Mouse (Mus musculus) kidney, adult 2 months (tissue): ENCODE measurements around the gene Cftr. TPM values are rescaled to one million over a fixed set of nuclear protein-coding genes. Genes with fewer than 3 reads are reported as not detected.

Experiments
- DNase-seq: peaks from one replicate; pipeline ENCODE4 v3.0.0; 2021
- H3K27ac ChIP-seq: fragments of 200-500 bp; 2 replicates; pipeline ENCODE4 v1.5.1; 2012; ENCODE audit warnings: low read depth, low read length, control low read depth, inconsistent platforms; ENCODE audit not compliant: insufficient read depth
- H3K27me3 ChIP-seq: fragments of 200-500 bp; replicated peaks from 2 replicates; pipeline ENCODE4 v1.6.1; 2012; ENCODE audit warnings: mild to moderate bottlenecking, moderate library complexity, low read length, inconsistent platforms; ENCODE audit not compliant: control insufficient read depth, insufficient read depth
- H3K36me3 ChIP-seq: fragments of 200-500 bp; 2 replicates; pipeline ENCODE4 v1.6.1; 2012; ENCODE audit warnings: mild to moderate bottlenecking, moderate library complexity, low read length, inconsistent platforms; ENCODE audit not compliant: control insufficient read depth, insufficient read depth
- H3K4me1 ChIP-seq: fragments of 200-500 bp; 2 replicates; pipeline ENCODE4 v1.6.1; 2011; ENCODE audit warnings: low read length; ENCODE audit not compliant: control insufficient read depth, insufficient read depth
- H3K4me3 ChIP-seq: fragments of 200-500 bp; 2 replicates; pipeline ENCODE4 v1.5.1; 2011; ENCODE audit warnings: mild to moderate bottlenecking, low read depth, low read length, control low read depth; ENCODE audit not compliant: insufficient read depth
- CTCF ChIP-seq: fragments of 200-500 bp; conservative IDR thresholded peaks from 2 replicates; pipeline ENCODE4 v1.5.1; 2011; ENCODE audit warnings: low read depth, mild to moderate bottlenecking, control low read depth, low read length, moderate library complexity, mixed read lengths; ENCODE audit not compliant: insufficient read depth, insufficient read length
- POLR2A ChIP-seq: fragments of 200-500 bp; IDR thresholded peaks from one replicate; pipeline ENCODE4 v1.6.1; 2011; ENCODE audit warnings: low read depth, low read length, control low read depth
- WGBS: fragments of 180-500 bp; shearing (Covaris S2); methylation state at CpG from one replicate; pipeline ENCODE4 v1.1.7; 2018; 5-methylcytosine and 5-hydroxymethylcytosine counted together
- polyA plus RNA-seq: library from polyadenylated mRNA; depleted of rRNA; stranded (reverse); fragments of >200 nt; gene quantifications from 2 replicates; pipeline ENCODE4 v1.2.3, GENCODE M21; 2012; rRNA removed

The Cftr gene
- polyA plus RNA-seq, 1 experiment = 0.72 TPM

DNA sequence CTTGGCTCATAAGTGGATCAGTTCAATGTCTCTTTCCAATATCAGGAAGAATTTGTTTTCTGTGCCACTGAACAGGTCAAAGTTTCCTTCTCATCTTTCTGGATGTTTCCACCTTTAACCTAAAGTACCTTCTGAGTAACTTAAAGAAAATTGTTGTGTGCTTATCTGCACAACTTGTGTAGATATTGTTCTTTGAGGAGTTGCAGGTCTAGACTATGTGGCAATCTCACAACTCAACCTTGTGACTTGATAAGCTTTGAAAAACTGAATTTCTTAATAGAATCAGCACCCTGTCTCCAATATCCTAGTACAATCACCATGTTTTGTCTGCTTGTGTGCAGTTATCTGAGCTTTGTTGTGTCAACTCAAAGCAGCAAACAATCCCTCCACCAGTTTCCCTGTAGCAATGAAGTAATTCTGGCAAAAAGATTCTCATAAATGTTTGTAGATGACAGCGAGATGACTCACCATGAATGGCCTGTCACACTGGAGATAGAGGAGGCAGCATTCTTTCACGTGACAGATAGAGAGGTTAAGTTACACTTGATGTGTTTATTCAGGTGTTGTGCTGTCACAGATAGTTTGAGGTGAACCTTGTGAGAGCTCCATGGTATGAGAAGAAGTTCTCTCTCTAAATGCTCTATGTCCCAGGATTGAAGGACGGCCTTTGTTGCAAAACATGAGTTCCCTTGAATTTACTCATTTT lies 178.8 kb downstream of the Cftr start:
- no peaks in the 10 kb centered on the region for H3K27me3 ChIP-seq
- DNase-seq = no peak
- WGBS = 48% methylated on average over 3 of the region's 3 CpGs
- no peak overlapping the region for H3K27ac ChIP-seq
- H3K4me3 ChIP-seq = no peak overlapping the region
- H3K4me1 ChIP-seq = no peaks in the 10 kb centered on the region
- no peak for TF ChIP-seq POLR2A
- no peak for TF ChIP-seq CTCF
- H3K36me3 ChIP-seq = no peaks in the 10 kb centered on the region

DNA sequence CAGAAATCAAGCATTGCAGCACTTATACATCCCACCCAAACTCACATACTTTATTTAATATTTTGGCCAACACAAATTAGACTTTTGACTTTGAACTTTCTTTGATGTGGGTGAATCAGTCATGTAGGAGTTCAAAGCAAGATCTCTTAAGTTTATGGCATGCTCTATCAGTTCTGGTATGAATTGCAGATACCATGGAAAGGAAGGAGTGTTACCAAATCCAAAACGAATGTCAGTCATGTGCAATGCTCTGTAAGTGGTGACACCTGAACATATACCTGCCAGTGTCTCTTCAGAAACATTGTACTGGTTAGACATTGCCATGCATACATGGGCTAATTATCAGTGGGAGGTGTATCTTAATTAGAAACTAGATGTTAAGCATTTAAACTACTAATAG lies 189.7 kb downstream of the Cftr start:
- H3K27me3 ChIP-seq = no peaks in the 10 kb centered on the region
- H3K4me3 ChIP-seq = no peak overlapping the region
- H3K4me1 ChIP-seq = no peaks in the 10 kb centered on the region
- H3K27ac ChIP-seq = no peak overlapping the region
- WGBS = 64% methylated on average over 1 of the region's 1 CpGs
- TF ChIP-seq POLR2A = no peak
- TF ChIP-seq CTCF = no peak
- no peaks in the 10 kb centered on the region for H3K36me3 ChIP-seq
- DNase-seq = no peak

DNA sequence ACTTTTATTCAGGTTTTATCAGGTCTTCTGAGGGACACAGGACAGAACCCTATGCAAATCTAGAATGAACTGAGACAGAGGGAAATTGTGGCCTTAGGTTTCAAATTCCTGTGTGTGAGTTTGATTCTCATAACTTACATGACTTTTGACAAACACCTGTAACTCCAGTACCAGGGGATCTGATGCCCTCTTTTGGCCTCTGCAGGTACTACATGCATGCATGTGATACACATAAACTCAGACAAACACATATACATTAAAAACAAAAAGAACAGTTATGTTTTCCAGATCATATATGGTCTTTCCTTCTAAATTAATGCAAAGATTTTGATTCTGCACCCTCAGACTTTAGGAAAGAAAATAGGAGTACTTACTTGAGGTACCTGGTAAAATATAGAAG lies 190.5 kb downstream of the Cftr start:
- Histone ChIP-seq H3K4me1 (no peaks in the 10 kb centered on the region), H3K27ac (no peak overlapping the region), H3K36me3 (no peaks in the 10 kb centered on the region), H3K27me3 (no peaks in the 10 kb centered on the region), H3K4me3 (no peak overlapping the region)
- no peak for DNase-seq
- TF ChIP-seq CTCF = no peak
- TF ChIP-seq POLR2A = no peak

DNA sequence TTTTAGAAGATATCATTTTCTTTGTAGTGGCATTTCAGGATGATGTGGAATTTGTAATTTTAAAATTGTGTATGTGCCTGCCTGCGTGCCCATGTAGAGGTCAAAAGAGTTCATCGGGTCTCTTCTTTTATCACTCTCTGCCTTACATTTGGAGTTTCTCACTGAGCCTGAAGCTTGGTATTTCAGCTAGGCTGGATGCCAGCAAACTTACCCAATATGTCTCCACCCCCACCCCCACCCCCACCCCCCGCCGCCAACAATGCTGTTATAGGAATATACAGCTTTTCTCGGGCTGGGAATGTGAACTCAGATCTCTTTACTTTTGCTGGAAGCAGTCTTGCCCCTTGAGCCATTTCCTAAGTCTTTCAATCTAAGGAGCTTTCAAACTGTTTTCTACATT lies 191.7 kb downstream of the Cftr start:
- 77% methylated on average over 5 of the region's 5 CpGs for WGBS
- Histone ChIP-seq H3K4me3 (no peak overlapping the region), H3K27ac (no peak overlapping the region), H3K36me3 (no peaks in the 10 kb centered on the region), H3K4me1 (no peaks in the 10 kb centered on the region), H3K27me3 (no peaks in the 10 kb centered on the region)
- no peak for DNase-seq
- no peak for TF ChIP-seq CTCF
- no peak for TF ChIP-seq POLR2A

DNA sequence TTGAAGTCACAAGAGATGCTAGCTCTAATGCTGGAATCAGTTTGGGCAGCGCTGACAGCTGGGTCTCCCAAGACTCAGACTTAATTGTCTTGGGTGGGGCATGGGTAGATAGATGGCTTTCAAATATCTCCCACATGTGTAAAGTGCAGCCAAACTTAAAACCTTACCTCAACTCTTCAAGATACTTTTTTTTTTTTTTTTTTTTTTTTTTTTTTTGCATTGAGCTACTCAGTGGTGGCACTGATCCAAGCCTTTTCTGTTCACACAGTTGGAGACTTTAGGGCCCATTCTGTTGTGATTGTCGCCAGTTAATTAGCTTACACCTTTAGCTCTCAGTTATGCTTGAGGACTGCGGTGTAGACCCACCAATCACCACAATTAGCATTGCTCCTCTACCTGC lies 198.6 kb downstream of the Cftr start:
- H3K4me1 ChIP-seq = no peaks in the 10 kb centered on the region; the same call in 1 of the 2 replicates
- H3K27ac ChIP-seq = no peak overlapping the region
- no peaks in the 10 kb centered on the region for H3K27me3 ChIP-seq
- H3K36me3 ChIP-seq = no peaks in the 10 kb centered on the region
- no peak for DNase-seq
- H3K4me3 ChIP-seq = no peak overlapping the region
- 86% methylated on average over 3 of the region's 3 CpGs for WGBS
- TF ChIP-seq POLR2A (no peak), CTCF (no peak)

DNA sequence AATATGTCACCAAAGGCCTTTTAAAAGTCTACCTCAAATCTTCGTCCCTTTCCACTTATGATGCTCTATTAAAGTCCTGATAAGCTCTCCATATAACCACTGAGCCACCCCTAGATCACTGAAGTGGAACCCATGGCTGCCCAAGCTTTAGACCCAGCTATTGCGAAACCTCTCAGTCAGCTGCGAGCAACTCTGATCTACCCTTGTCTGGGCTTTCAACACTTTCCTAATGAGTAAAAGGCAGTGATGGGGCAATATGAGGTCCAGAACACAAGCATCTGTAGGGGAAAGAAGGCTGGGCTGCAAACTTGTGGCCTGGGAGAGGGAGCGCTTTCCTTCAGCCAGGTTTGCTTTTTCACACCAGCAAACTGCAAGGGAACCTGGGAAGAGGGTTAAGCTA lies 199.2 kb downstream of the Cftr start:
- no peak for DNase-seq
- Histone ChIP-seq H3K27ac (no peak overlapping the region), H3K4me1 (no peaks in the 10 kb centered on the region; the same call in 1 of the 2 replicates), H3K36me3 (no peaks in the 10 kb centered on the region), H3K4me3 (no peak overlapping the region), H3K27me3 (no peaks in the 10 kb centered on the region)
- TF ChIP-seq POLR2A = no peak
- no peak for TF ChIP-seq CTCF
- 83% methylated on average over 4 of the region's 4 CpGs for WGBS

Other genes with a start within 250 kb of the Cftr start
- gene Wnt2, start 140.1 kb upstream of the Cftr start, polyA plus RNA-seq = 0.35 and 0.52 TPM in 2 replicates
- gene Asz1, start 61.6 kb upstream of the Cftr start, polyA plus RNA-seq = not detected in 2 replicates